Comparison of ENCODE assay signal across 8 mouse cellular contexts in genomic region chr2:6255989-6256841, GRCm38 (mm10). TPM values are rescaled to one million over a fixed set of nuclear protein-coding genes. Genes with fewer than 3 reads are reported as not detected.
DNase-seq lines count a peak whose midpoint lies in the region; ATAC-seq lines count a peak whose summit lies in the region.

No protein-coding gene starts in this region.

- H3K4me1 ChIP-seq in kidney, embryonic 14.5 days (ENCODE audit: control insufficient read depth, insufficient read depth, low read length) = 0 out of 2 replicates have a peak, but pooled peaks cover 5% of the 10 kb centered on the region
- H3K4me1 ChIP-seq in limb, embryonic 13.5 days = peaks cover 19% of the 10 kb centered on the region
- H3K4me1 ChIP-seq in neural tube, embryonic 14.5 days (ENCODE audit: control insufficient read depth, insufficient read depth, low read length) = peaks cover 8% of the 10 kb centered on the region; the same call in 1 of the 2 replicates

- no peak overlapping the region for H3K9ac ChIP-seq in kidney, embryonic 14.5 days (ENCODE audit: low read depth, low read length)
- H3K9ac ChIP-seq in limb, embryonic 13.5 days = no peak overlapping the region
- no peak overlapping the region for H3K9ac ChIP-seq in neural tube, embryonic 14.5 days (replicated peaks; ENCODE audit: low read depth, low read length)

- DNase-seq in thymus, postnatal 14 days = peak; percentile 17
- DNase-seq in thymus, postnatal 10 days (ENCODE audit: low spot score in 2 of 2) = no peak
- peak; percentile 22 to 29 for DNase-seq in cerebellum, postnatal 36 days
- peak; percentile 23 for DNase-seq in testis, postnatal 14 days (ENCODE audit: low spot score)

- H3K27me3 ChIP-seq in kidney, embryonic 14.5 days (ENCODE audit: control insufficient read depth, insufficient read depth, low read length) = peaks cover 3% of the 10 kb centered on the region; the same call in 1 of the 2 replicates
- no peaks in the 10 kb centered on the region for H3K27me3 ChIP-seq in limb, embryonic 13.5 days
- H3K27me3 ChIP-seq in neural tube, embryonic 14.5 days (ENCODE audit: control insufficient read depth, insufficient read depth, low read length) = no peaks in the 10 kb centered on the region

- peak overlapping the region; percentile 4; the same call in 1 of the 2 replicates for H3K27ac ChIP-seq in kidney, embryonic 14.5 days (ENCODE audit: low read depth, low read length)
- H3K27ac ChIP-seq in limb, embryonic 13.5 days = peak overlapping the region; percentile 63
- H3K27ac ChIP-seq in neural tube, embryonic 14.5 days (ENCODE audit: low read depth, low read length) = no peak overlapping the region

- H3K9me3 ChIP-seq in kidney, embryonic 14.5 days (ENCODE audit: control insufficient read depth, low read length) = no peaks in the 10 kb centered on the region
- peaks cover 6% of the 10 kb centered on the region; the same call in 1 of the 2 replicates for H3K9me3 ChIP-seq in limb, embryonic 13.5 days
- H3K9me3 ChIP-seq in neural tube, embryonic 14.5 days (ENCODE audit: control insufficient read depth, low read length) = no peaks in the 10 kb centered on the region

- no peak overlapping the region for H3K4me2 ChIP-seq in kidney, embryonic 14.5 days (replicated peaks; ENCODE audit: low read depth, low read length)
- 0 out of 2 replicates have a peak overlapping the region, but pooled peaks have one; percentile 9 for H3K4me2 ChIP-seq in limb, embryonic 13.5 days (replicated peaks)
- H3K4me2 ChIP-seq in neural tube, embryonic 14.5 days (ENCODE audit: low read depth, low read length) = no peak overlapping the region

- 68% methylated on average over 19 of the region's 19 CpGs for WGBS in kidney, embryonic 14.5 days
- 37% methylated on average over 19 of the region's 19 CpGs for WGBS in limb, embryonic 13.5 days
- 46% methylated on average over 19 of the region's 19 CpGs for WGBS in neural tube, embryonic 14.5 days

- peak; percentile 58 for ATAC-seq in granulocyte monocyte progenitor cell, adult 5-6 weeks (replicated peaks; ENCODE audit: poor library complexity, severe bottlenecking)
- peak; percentile 48; the same call in 1 of the 2 replicates for ATAC-seq in kidney, embryonic 14.5 days (ENCODE audit: low FRiP score, low TSS enrichment)
- ATAC-seq in limb, embryonic 13.5 days (ENCODE audit: low FRiP score, low read depth) = peak; percentile 83
- ATAC-seq in neural tube, embryonic 14.5 days (ENCODE audit: low read depth) = peak; percentile 65

- no peak overlapping the region for H3K4me3 ChIP-seq in kidney, embryonic 14.5 days (ENCODE audit: low read length)
- no peak overlapping the region for H3K4me3 ChIP-seq in limb, embryonic 13.5 days
- H3K4me3 ChIP-seq in neural tube, embryonic 14.5 days (ENCODE audit: low read depth, low read length) = no peak overlapping the region

- no peaks in the 10 kb centered on the region for H3K36me3 ChIP-seq in kidney, embryonic 14.5 days (ENCODE audit: control insufficient read depth, insufficient read depth, low read length)
- no peaks in the 10 kb centered on the region for H3K36me3 ChIP-seq in limb, embryonic 13.5 days
- no peaks in the 10 kb centered on the region for H3K36me3 ChIP-seq in neural tube, embryonic 14.5 days (ENCODE audit: control insufficient read depth, insufficient read depth, low read length)

RNA-seq across cellular contexts. Expression of gene Echdc3, which starts 43.4 kb away (rescaled TPM):
- 2.4 and 4.1 TPM in 2 replicates for total RNA-seq in granulocyte monocyte progenitor cell, adult 5-6 weeks (2014; fragmentation: Nextera tagmentation)
- 0.82 and 1.3 TPM in 2 replicates for total RNA-seq in granulocyte monocyte progenitor cell, adult 5-6 weeks (2017)
- 7.0 and 7.4 TPM in 2 replicates for polyA plus RNA-seq in kidney, embryonic 14.5 days (2014; fragmentation: Nextera tagmentation; extraction: Ambion mirVana)
- 4.3 and 5.4 TPM in 2 replicates for polyA plus RNA-seq in limb, embryonic 13.5 days (2015; fragmentation: Nextera tagmentation; extraction: Ambion mirVana)
- 0.39 and 0.80 TPM in 2 replicates for polyA plus RNA-seq in neural tube, embryonic 14.5 days (2014; fragmentation: Nextera tagmentation; extraction: Ambion mirVana)

Comparison
In these comparisons a context has a peak if more than half of its experiments do, and no peak if none do; other contexts are left out.
1. DNase-seq: peak in thymus, postnatal 14 days (single experiment), cerebellum, postnatal 36 days (2 of 2) and testis, postnatal 14 days (single experiment); none in thymus, postnatal 10 days (0 of 2).
2. Peak in every context shown above with its lines, with median percentiles within 50 percentile points of each other: ATAC-seq.